Mouse (Mus musculus) heart, adult 18-20 months (tissue): ENCODE results near the gene Pdilt. TPM values are rescaled to one million over a fixed set of nuclear protein-coding genes. Genes with fewer than 3 reads are reported as not detected.
"Not testable (repeated sequence)": the region's sequence is repeated elsewhere in the genome, so short reads cannot be mapped to it uniquely, and the experiment has no call there.

Source experiments
- DNase-seq, 2 experiments: peaks; one replicate each; pipeline ENCODE4 v3.0.0; 2021 to 2022; ENCODE audit warnings: mixed read lengths in 1 of 2
- long read RNA-seq, 2 experiments: library from polyadenylated mRNA; stranded (forward); transcript quantifications; one replicate each; pipeline ENCODE4 v2.0.0; 2021
- total RNA-seq, 2 experiments: library from RNA; stranded (reverse); gene quantifications; 2 replicates each; pipeline ENCODE4 v1.2.3; 2021

The Pdilt gene
- total RNA-seq, result not detected
- long read RNA-seq, experiment 1, partial matches to known transcripts, result 0 of 1 reads
- long read RNA-seq, experiment 1, other reads (novel, unspliced or antisense), result 1 of 1 reads
- long read RNA-seq, experiment 2, result 0 reads

DNA sequence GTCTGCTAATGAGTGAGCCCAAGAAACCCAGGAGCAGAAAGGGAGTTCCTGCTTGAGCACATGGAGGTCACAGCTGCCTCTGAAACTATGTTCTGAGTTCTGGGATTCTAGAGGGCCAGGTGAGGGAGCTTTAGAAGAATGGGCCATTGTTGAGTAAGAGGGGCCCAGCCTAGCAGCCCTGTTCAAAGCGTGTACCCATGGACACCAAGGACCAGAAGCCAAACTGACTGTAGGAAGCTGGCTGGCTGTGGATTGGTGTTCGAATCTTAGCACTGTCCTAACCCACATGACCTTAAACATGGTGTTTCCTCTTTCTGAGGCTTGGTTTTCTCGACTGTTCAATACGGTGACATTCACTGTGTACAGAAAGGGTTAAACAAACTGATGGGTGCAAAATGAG, at the start of gene Pdilt:
TSS of gene Pdilt (minus strand) at position 101 of the 400 bp plus-strand sequence.
- DNase-seq, result no peak

DNA sequence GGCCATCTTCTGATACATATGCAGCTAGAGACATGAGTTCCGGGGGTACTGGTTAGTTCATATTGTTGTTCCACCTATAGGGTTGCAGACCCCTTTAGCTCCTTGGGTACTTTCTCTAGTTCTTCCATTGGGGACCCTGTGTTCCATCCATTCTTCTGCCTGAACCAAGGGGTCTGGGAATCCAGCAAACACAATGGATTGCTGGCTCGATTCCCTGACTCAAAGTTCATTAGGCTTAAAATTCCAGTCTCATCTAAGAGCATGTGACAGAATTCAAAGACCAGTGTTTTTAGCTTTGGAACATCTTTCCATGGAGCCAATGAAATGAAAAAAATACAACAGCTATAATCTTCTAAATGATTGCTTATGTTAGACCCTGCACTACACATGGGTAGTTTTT, 39.2 kb upstream of the Pdilt start:
- not testable (repeated sequence) for DNase-seq

DNA sequence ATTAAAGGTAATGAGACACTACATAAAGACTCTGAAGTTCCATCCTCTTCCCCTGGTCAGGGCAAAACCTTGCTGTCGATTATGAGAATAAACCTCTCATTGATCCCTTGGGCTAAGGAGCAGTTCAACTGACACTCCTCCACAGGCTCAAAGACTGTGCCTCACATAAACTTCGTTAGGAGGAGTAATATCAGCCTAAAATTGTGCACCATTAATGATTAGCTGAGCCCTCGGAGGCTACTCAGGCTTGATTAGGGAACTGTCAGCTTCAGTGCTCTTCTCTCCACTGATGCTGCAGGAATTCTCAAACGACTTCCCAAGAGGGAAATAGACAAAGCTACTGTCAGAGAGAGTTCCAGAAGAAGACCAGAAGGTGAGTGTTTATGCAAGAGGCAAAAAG, 38.2 kb upstream of the Pdilt start:
- no peak for DNase-seq

DNA sequence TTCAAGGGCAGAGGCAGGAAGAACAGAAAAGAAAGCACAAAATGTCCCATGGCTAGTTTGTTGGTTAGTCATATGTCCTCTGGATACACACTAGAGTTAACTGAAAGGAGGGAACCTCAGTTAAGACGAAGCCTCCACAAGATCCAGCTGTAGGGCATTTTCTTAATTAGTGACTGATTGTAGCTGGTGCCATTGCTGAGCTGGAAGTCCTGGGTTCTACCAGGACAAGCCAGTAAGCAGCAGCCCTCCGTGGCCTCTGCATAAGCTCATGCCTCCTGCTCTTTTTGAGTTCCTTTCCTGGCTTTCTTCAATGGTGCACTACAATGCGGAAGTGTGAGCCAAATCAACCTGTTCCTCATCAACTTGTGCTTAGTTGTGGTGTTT, 37.2 kb upstream of the Pdilt start:
- DNase-seq, result no peak

DNA sequence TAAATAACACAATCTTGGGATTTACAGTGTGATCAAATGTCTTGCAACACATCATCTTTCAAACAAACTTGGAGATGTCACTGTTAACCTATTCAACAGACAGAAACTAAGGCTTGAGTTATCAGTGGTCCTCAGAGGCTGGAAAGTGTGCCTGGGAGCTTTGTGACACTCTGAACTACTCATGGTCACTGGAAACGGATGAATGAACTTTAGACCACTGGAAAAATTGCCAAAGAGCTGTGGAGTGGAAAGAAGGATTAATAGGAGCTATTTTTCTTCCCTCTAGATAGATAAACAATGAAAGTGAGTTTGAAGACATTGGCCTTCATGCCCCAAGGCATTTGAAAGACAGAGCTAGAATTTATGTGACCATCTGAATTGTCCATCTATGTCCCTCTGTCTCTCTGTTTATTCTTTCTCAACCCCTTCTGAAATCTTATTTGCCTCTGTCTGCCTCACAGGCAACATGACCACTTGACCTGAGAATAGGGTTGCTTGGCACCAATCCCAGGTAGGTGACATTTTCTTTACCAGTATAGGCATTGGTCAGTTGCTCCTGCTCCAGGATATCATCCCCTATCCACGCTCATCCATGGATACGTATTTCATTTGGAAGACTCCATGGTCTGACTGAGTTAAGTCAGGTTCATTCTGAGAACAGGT, 36.6 kb upstream of the Pdilt start:
- DNase-seq, result no peak

DNA sequence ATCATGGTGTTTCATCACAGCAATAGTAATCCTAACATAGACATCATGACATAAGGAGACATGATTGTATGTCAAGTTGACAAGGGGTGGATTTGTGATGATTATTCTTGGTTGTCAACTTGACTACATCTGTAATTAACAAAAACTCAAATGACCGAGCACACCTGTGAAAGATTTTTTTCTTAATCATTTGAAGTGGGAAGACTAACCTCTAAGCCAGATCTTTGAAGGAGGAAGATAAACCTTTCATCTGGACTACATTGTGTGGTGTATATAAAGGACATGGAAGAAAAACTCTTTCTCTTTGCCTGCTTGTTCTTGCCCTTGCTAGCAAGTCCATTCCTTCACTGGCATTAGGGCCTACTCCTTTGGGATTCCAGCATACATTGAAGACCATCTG, 30.8 kb upstream of the Pdilt start, which contains the start of gene Acsm2:
TSS of gene Acsm2 (plus strand) at position 301 of the 400 bp plus-strand sequence.
- no peak for DNase-seq

DNA sequence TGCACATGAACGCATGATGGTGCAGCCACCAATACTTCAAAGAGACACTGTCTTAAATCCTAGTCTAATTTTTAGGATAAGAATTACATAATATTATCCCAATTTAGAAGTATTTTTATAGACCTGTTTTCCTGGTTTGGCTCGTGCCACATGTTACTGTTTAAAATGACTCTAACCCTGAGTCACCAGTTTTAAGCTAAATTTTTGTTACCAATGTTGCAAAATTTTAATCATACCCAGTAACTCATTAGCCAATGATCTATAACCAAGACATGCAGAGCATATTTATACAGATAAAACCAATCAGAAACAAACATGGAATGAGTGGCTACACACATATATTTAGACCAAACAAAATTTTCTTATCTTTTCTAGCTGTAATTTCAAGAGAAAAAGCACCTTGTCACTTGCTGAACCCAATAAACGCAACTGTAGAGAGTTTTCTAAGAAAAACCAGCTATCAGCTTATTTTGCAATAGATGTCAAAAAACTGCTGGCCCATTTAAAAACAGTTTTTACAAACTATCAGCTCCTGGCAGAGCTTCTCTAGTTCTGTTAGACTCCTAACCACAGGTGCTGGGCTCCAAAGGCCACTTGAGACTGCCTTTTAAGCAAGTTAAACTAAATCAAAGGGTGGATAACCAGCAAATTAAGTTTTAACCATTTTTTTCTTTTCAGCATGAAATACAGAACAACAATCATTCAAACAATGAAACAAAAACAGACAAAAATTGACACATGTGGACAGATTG, 27.4 kb upstream of the Pdilt start:
- no peak for DNase-seq

DNA sequence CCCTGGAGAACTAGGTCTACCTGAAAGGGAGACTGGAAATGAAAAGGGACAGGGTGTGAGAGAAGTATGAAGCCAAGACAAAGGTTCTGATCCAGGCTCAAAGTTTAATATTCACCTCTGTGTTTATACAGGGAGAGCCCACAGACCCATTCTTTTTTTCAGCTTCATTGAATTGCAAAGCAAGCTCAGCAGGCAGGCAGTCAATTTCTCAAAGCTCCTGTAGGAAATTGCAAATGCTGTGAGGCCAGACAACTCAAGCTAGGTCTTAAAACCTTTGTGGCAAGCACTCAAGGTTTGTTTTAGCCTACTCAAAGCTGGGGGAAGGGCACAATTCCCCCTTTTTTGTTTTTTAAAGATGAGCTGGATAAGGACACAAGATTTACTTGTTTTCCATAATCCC, 22.3 kb upstream of the Pdilt start:
- DNase-seq, result no peak

DNA sequence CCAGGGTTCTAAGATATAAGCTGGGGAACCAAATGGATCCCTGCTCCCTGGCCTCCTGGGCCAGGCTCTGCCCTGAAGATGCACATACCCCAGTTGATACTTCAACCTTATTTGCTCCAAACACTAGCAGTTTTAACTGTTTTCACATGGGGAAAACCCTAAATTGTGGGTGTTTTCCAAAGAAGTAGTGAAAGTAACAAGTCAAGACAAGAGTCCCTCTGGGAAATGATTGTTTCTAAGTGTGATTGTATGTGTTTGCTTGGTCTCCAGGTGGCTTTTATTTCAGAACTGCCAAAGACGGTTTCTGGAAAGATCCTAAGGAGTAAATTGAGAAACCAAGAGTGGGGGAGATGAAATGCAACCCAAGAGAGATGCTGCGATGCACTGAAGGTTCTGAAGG, 19.2 kb upstream of the Pdilt start:
- DNase-seq, result no peak

DNA sequence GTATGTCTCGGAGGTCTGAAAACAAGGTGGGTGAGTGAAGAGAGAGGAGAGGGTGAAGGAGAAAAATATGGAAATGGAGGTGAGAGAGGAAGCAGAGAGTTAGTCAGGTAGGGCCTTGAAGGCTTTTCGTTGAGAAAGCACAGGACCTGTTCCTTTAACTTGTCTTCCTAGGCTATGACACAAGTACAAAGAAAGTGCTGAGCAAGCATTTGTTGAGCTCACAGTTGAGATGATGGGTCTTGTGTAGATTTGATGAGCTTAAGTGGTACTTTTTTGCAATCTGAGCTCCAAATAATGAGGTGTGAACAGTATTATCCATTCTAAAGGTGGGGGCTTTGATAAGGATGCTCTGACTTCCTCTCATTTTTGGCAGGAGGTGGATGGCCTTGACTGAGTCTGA, 11.1 kb upstream of the Pdilt start:
- no peak for DNase-seq

DNA sequence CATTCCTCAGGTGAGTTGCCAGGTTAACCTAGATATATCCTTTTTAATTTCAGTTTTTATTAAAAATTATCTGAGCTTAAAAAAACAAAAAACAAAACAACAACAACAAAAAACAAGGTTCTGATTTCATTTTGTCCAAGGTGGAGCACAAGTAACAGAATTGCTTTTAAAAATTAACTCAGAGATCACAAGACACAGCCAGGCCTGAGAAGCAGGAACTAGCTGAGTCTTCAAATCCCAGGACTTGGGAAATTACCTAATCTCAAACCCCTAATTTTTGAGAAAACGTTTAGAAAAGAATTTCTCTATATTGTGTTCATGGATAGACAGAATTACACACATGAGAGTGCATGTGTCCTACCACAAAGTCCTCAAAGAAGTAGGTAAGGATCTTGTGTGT, 9.6 kb upstream of the Pdilt start:
- no peak for DNase-seq

DNA sequence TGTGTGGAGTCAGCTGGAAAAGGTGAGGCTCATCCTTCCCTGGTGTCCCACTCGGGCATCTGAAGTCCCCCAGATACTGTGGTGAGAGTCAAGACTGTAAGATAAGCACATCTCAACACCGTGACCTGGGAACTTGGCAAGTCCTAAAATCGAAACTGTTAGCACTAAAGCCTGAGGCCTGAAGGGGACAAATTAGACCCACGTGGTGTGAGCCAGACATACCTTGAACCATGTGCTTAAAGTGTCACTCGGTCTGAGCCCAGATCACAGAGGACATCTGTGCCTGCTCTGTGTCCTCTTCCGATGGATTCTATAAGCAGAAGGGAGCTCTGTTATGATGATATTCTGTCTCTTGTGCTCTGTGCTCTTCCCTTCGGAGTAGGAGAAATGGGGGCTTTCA, 5.3 kb upstream of the Pdilt start:
- DNase-seq, result no peak

DNA sequence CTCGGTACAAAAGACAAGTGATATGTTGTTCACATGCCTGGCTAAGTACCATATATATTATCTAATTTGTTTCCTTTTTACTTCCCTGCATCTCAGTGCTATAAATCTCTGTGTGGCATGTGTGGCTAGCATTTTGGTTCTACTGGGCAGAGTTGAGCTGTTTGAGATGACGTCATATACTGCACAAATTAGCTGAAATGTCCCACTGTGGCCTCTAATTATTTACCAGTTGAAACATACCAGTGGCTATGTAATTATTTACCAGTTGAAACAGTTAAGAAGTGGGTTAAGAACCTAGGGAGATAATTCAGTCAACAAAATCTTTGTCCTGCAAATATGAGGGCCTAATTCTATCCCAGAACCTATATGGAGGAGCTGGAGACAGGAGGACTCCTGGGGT, 4.3 kb upstream of the Pdilt start:
- no peak for DNase-seq

DNA sequence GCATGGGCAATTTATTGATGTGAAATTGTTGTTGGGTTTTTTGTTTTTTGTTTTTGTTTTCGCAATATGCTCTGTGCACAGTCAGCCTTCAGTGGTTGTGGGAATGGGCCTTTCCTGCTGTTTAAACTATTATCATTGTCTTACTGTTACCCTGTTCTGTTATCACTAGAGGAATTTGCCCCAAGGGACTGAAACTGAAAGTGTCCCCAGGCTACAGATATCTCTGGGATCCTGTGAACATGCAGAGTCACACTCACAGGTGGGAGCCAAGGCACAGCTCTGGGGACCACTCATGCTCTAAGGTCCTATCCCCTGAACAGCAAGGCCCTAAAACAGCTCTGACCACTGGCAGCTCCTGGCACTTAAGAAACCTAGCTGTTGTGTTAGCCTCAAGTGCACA, 3.8 kb upstream of the Pdilt start:
- DNase-seq, result no peak

DNA sequence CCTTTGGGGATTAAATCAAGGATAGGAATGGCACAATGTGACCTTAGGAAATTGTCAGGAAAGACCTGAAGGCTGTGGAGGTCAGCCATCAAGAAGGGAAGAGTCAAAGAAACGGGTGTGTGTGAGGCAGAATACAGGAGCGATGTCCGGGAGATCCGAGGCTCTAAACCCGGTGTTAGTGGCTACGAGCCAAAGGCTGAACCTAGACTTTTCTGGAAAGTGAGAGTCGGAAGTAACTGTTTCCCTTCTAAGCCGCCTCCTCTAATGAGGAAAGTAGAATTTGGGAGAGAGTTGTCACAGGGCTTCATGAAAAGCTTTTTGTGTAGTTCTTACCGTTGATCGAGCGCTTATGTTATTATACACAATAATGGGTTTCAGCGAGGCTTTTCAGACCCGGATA, 3.2 kb upstream of the Pdilt start:
- DNase-seq, result no peak

DNA sequence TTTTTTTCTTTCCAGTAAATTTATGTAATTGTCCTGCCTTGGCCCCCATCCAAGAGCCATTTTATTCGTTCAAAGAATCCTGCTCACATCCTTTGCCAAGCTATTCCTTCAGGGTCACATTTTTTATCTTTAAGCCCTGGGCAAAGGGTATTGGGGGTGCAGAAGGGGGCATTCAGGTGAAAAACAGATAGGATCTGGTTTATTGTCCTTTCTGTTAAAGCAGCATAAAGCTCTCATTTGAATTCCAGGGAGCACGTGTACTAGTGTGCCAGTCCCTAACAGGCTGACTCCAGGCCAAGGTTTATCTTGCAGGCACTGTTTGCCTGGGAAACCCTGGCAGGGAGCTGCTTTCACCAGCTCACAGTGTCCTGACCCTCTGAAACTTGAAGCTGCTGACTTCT, 2.6 kb upstream of the Pdilt start:
- peak; percentile 69 to 80 for DNase-seq

DNA sequence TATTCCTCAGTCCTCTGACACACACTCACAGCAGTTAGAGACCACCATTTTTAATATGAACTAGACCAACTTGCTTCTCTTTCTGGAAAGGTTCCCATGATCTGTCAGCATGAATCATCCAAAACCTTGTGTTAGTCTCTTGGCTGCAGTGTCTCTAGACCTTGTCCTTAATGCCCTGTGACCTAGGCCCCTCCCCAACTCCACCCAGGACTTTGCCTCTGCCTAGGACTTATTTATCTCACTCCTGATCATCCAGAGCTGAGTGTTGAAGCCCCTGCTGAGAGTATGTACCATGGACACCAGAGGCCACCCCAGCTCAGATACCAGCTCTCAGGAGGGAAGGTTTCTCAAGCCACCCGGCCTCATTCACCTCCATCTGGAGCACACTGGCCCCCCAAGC, 904 bp downstream of the Pdilt start:
- DNase-seq, result no peak

DNA sequence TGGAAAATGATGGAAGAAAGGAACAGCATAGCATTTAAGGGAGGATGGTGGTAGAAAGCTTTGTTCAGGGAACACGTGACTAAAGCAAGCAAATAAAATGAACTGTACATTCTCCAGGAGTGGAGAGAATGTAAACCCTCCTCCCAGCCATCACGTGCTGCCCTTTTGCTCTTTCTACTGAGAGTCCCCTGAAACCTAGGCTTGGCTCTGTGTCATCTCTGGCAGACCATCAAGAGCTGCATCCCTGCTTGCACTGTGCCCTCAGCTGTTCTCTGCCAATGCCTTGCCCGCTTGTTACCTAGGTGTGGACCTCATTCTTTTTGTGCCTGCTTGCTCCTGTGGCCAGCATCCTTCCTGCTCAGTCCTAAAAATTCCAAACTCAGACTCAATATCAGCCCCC, 1.5 kb downstream of the Pdilt start:
- no peak for DNase-seq

DNA sequence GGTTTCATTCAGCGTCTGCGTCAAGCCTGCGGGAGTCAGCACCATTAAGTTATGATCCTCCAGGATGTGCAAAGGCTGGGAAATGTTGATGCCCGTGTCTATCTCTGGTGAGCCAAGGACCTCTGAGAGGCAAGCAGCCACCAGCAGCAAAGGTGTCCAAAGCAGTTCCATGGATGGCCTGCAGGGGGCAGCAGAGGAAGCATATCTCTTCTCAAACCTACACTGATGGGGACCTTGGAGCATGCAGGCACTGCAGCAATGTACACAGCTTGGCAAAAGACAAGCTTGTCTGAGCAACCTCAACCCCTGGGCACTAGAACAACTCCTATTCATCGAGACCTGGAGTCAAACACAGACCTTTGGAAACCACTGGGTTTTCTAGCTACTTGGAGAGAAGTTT, 3.6 kb downstream of the Pdilt start:
- DNase-seq, result peak; percentile 39 to 77

DNA sequence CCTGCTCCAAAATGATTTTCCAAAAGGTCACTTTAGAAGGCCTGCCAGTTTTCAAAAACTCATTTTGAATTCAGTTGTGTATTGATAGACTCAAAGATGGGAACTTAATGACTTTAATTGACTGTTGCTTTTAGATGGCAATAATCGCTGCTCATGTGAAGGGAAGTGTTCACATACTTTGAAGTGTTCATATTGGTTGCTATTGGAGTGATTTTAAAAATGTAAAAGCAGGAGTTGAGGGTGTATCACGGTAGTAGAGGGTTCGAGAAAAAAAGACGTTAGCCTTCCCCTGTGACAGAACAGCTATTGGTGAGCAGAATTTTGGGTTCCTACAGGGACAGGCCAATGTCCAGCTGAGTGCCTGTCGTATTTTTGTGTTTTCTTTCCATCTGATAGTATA, 4.1 kb downstream of the Pdilt start, which contains the start of gene Acsm5:
TSS of gene Acsm5 (plus strand) at position 301 of the 400 bp plus-strand sequence.
- DNase-seq, result no peak

DNA sequence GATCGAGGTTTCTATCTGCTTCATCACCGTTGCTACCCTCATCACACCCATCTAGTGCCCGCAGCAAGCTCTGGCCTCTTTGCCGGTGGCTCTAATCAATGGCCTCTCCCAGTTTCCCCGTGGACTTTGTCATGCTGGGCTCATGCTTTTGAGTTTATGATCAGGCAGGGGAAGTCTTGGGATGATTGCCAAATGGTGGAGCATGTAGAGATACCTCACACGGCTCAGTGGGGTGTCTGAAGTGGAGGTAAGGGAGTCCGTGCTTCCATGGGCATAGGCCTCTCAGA, 7.1 kb downstream of the Pdilt start:
- no peak for DNase-seq

DNA sequence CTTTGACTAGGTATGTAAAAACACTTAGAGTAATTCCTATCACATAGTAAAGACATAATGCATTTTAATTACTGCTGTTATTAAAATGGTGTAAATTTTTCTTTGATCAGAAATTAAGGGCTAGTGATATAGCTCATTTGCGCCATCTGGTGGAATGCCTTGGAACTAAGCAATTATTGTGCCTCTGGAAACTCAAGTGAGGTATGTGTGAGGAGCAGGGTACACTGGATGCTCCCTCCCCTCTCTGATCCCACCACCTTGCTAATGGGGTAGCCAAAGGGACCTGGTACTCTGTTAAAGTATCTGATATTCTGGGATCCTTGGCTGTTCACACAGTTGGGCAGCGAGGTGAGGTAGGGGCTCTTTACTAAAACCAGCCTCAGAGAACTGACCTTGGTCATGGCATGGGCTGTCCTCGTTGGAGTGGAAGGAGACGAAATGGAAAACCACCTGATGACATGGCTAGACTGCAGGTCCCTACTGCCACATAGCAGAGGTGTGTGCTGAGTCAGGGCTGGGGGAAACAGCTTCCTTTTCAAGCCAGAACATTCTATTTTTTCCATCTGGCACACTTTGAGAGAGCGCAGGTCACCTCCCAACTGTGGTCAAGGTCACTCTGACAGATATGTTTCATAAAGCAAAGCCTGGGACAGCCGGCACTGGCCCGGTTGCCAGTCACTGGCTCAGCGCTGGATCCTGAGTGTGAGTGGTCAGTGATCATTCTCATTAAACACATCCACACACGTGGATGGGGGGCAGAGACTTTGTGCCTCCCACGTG, 7.6 kb downstream of the Pdilt start:
- DNase-seq, result peak in 1 of 2 experiments; percentile 72

DNA sequence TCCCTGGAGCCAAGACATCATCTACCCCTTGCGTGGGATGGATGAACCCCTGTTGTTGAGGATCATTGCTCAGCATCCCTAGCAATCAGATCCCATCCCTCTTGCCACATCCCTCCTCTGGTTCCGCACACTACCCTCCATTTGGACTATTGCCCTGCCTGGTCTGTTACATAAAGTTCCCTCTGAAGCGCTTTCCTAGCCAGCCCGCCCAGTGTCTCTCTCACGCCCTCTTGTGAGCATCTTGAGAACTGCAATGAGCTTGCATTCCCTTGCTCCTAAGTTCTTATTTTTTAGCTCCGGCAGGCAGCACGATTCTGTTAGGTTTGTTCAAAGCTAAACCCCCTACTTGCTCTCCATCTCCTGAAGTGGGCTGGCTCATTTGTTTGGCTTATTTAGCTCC, 10.2 kb downstream of the Pdilt start:
- peak in 1 of 2 experiments; percentile 23 for DNase-seq
